Mouse (Mus musculus) CH12.LX (cell line): ENCODE results near the gene 1700113H08Rik.

Experiments
- CTCF ChIP-seq, 2 experiments: IDR thresholded peaks in 1 of 2; conservative IDR thresholded peaks in 1 of 2; 2 replicates each; pipeline ENCODE4 v1.5.1; 2011 to 2012; ENCODE audit warnings: low read depth in 2 of 2, low read length in 2 of 2, improper control_type of control experiment in 1 of 2, inconsistent platforms in 1 of 2, mild to moderate bottlenecking in 1 of 2, moderate library complexity in 1 of 2
- EP300 ChIP-seq: IDR thresholded peaks from 2 replicates; pipeline ENCODE4 v1.6.1; 2011; ENCODE audit warnings: low read length, improper control_type of control experiment
- KAT2A ChIP-seq: IDR thresholded peaks from 2 replicates; pipeline ENCODE4 v1.6.1; 2012; ENCODE audit warnings: low read length, improper control_type of control experiment, inconsistent platforms; ENCODE audit not compliant: insufficient replicate concordance
- MAZ ChIP-seq: IDR thresholded peaks from 2 replicates; pipeline ENCODE4 v1.6.1; 2012; ENCODE audit warnings: low read depth, mild to moderate bottlenecking, inconsistent platforms, low read length, improper control_type of control experiment, moderate library complexity
- POLR2A ChIP-seq: IDR thresholded peaks from 2 replicates; pipeline ENCODE4 v1.6.1; 2011; ENCODE audit warnings: low read depth, mild to moderate bottlenecking, improper control_type of control experiment, low read length
- TBP ChIP-seq: conservative IDR thresholded peaks from 2 replicates; pipeline ENCODE4 v1.6.1; 2011; ENCODE audit warnings: low read depth, low read length, improper control_type of control experiment

- TF ChIP-seq KAT2A (no peak), TBP (no peak), CTCF (conservative IDR thresholded peaks at IDR 0.05 in 1 of 2, IDR thresholded peaks at IDR 0.05 in 1 of 2; ENCODE audit: low read depth in 2 of 2, low read length in 2 of 2) (no peak), POLR2A (no peak), MAZ (no peak), EP300 (no peak)
Observed at GRCm38 (mm10) chr10:87039800-87040199, 18.0 kb upstream of the 1700113H08Rik start.
